Mouse (Mus musculus): Measurements from ENCODE around the gene Rab6b. TPM values are rescaled to one million over a fixed set of nuclear protein-coding genes. Genes with fewer than 3 reads are reported as not detected.

Rab6b gene
- total and polyA plus RNA-seq, 3 experiments = not detected

DNA sequence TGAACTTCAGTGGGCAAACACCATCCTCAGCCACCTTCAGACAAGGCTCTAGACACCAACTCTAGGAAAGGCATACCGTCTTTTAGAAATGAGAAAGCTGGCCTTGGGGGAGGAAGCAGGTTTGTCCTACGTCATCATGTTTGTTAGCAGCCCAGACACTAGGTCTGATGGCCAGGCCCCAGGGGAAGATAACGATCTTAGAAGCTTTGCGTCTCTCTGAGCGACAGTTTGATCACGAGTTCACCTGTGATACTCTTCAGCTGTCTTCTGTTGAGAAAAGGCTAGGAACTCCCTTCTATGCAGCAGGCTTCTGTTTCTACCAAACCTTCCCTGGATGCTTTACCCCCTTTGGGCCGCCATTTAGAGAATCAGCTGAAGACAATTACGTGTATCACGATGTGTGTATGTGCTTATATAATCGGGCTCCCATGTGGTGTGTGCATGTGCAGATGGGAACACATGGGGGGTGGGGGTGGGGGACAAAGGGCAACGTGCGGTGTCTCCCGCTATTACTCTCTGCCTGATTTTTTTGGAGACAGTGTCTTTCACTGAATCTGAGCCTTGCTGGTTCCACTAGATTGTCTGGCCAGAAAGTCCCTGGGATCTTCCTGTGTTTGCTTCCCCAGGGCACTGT is 116.9 kb downstream of the Rab6b start:
- Histone ChIP-seq H3K36me3 (ENCODE audit: control insufficient read depth in 1 of 2, insufficient read depth in 2 of 2, low read length in 2 of 2) (no peaks in the 10 kb centered on the region), H3K4me3 (ENCODE audit: control insufficient read depth in 1 of 2, insufficient read depth in 1 of 2, low read depth in 2 of 2, low read length in 2 of 2) (no peak overlapping the region), H3K4me1 (ENCODE audit: control insufficient read depth in 1 of 2, insufficient read depth in 2 of 2, low read length in 2 of 2) (0 out of 4 replicates have a peak, but pooled peaks cover 0 to 3% of the 10 kb centered on the region in 2 experiments), H3K9me3 (replicated peaks; ENCODE audit: insufficient read depth, low read length) (no peaks in the 10 kb centered on the region), H3K27me3 (ENCODE audit: control insufficient read depth in 1 of 2, insufficient read depth in 2 of 2, low read length in 2 of 2) (no peaks in the 10 kb centered on the region), H3K27ac (ENCODE audit: control insufficient read depth, low read depth, low read length) (no peak overlapping the region), H3K79me2 (ENCODE audit: control insufficient read depth, insufficient read depth, low read length, poor library complexity) (no peaks in the 10 kb centered on the region), H3K9ac (ENCODE audit: control insufficient read depth, low read depth, low read length, poor library complexity, severe bottlenecking) (no peak overlapping the region)
- no peak for DNase-seq (ENCODE audit: low read depth, low spot score)
- no peak for TF ChIP-seq ZKSCAN1 (IDR thresholded peaks at IDR 0.05; ENCODE audit: low read depth, low read length)
- no peak for TF ChIP-seq TBP (IDR thresholded peaks at IDR 0.05; ENCODE audit: low read depth, low read length)

DNA sequence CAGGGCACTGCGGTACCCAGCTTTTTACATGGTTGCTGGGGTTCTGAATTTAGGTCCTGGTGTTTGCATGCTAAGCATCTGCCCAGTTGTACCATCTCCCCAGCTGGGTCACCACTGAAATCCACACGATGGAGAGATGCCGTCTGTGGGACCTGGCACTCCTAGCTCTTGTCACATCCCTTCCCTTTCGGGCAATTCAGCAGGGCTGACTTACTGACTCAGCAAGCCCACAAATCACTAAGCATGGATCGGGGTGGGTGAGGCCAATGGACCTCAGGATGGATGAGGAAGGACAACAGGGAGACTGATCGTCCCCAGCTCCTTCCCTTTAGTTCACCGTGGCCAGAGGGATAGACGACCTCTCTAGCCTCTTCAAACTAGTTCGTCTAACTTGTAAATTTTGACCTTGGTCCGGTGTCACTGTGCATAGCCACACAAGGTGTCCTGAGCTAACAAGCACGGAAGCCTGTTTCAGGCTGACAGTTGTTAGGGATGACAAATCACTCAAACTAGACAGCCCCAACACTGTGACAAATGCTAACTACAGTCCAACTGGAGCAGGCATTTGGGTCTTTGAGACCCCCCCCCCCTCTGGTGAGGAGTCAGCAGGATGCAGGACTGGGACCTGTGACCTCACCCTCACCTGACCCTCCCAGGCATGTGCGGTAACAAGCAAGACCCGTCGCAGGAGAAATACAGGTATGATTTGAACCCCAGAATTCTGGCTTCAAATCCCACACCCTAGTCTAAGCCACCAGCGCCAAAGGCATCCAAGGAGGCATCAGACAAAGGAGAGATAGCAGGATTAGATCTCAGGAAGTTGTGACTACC is 117.7 kb downstream of the Rab6b start:
- H3K27ac ChIP-seq (ENCODE audit: control insufficient read depth, low read depth, low read length) = no peak overlapping the region
- H3K9ac ChIP-seq (ENCODE audit: control insufficient read depth, low read depth, low read length, poor library complexity, severe bottlenecking) = no peak overlapping the region

DNA sequence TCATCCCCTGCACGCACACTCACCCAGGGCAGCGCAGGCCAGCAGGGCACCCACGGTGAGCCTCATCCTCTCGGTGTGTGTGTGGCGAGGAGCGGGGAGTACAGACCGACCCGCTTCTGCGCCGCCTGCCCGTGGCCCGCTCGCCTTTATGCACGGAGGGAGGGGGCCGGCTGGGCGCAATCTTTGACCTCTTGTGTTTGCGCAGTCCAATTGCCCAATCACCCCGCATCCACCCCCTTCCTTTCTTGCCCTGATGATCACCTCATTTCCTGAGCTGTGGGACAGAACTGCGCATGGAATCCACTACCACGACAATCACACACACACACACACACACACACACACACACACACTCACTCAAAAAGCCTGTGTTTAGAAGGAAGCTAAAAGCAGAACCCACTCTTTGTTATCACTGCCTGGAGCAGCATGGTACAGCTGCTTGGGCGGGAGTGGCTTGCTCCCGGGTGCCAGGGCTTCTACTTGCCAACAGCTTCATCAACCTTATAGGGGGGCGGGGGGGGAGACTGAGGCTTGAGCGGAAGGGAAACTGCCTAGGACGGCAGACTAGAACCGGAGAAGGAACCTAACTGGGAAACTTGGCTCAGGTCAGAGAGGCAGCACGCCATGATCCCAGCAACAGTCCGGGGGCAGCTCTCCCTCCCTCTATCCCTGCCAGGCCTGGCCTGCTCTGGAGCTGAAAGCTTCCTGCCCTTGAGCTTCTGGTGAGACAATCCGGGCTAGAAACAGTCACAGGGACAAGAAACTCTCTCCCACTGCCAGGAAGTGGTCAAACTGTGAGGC is 118.8 kb downstream of the Rab6b start, which contains the start of the genes Gm20425 and Trf:
Gm20425 (minus strand) TSS at position 157 of the 801 bp plus-strand sequence.
Trf (minus strand) TSS at position 294 of the 801 bp plus-strand sequence.
- Histone ChIP-seq H3K27ac (ENCODE audit: control insufficient read depth, low read depth, low read length) (no peak within 1 kb of the TSS), H3K27me3 (ENCODE audit: control insufficient read depth in 1 of 2, insufficient read depth in 2 of 2, low read length in 2 of 2) (no peaks in the 10 kb centered on the region), H3K9ac (ENCODE audit: control insufficient read depth, low read depth, low read length, poor library complexity, severe bottlenecking) (no peak within 1 kb of the TSS), H3K4me3 (ENCODE audit: control insufficient read depth in 1 of 2, insufficient read depth in 1 of 2, low read depth in 2 of 2, low read length in 2 of 2) (no peak within 1 kb of the TSS), H3K36me3 (ENCODE audit: control insufficient read depth in 1 of 2, insufficient read depth in 2 of 2, low read length in 2 of 2) (no peaks in the 10 kb centered on the region), H3K9me3 (replicated peaks; ENCODE audit: insufficient read depth, low read length) (no peaks in the 10 kb centered on the region), H3K4me1 (ENCODE audit: control insufficient read depth in 1 of 2, insufficient read depth in 2 of 2, low read length in 2 of 2) (0 out of 4 replicates have a peak, but pooled peaks cover 0 to 3% of the 10 kb centered on the region in 2 experiments), H3K79me2 (ENCODE audit: control insufficient read depth, insufficient read depth, low read length, poor library complexity) (no peaks in the 10 kb centered on the region)
- 0 out of 2 replicates have a peak, but pooled peaks have one; percentile 32 for TF ChIP-seq ETS1 (IDR thresholded peaks at IDR 0.05; ENCODE audit: low read depth, low read length)
- no peak for TF ChIP-seq CTCF (IDR thresholded peaks at IDR 0.05 in 2 of 3, conservative IDR thresholded peaks at IDR 0.05 in 1 of 3; ENCODE audit: control insufficient read depth in 1 of 3, insufficient read depth in 1 of 3, low read depth in 2 of 3, low read length in 3 of 3, poor library complexity in 1 of 3, severe bottlenecking in 1 of 3)
- peak; percentile 38 for DNase-seq (ENCODE audit: low read depth, low spot score)

More for the DNA sequence above, 117.7 kb downstream of the Rab6b start:
- no peak for TF ChIP-seq POLR2A (IDR thresholded peaks at IDR 0.05; ENCODE audit: control insufficient read depth in 1 of 2, insufficient read depth in 1 of 2, low read depth in 1 of 2, low read length in 2 of 2, poor library complexity in 1 of 2)
- no peak for TF ChIP-seq GABPA (IDR thresholded peaks at IDR 0.05; ENCODE audit: low read depth, low read length)
- TF ChIP-seq MAZ (IDR thresholded peaks at IDR 0.05; ENCODE audit: low read depth, low read length) = no peak
- TF ChIP-seq POLR2AphosphoS5 (IDR thresholded peaks at IDR 0.05; ENCODE audit: borderline replicate concordance, low read depth, low read length) = no peak
- no peak for TF ChIP-seq CTCF (IDR thresholded peaks at IDR 0.05 in 2 of 3, conservative IDR thresholded peaks at IDR 0.05 in 1 of 3; ENCODE audit: control insufficient read depth in 1 of 3, insufficient read depth in 1 of 3, low read depth in 2 of 3, low read length in 3 of 3, poor library complexity in 1 of 3, severe bottlenecking in 1 of 3)
- TF ChIP-seq RAD21 (IDR thresholded peaks at IDR 0.05; ENCODE audit: low read depth, low read length) = no peak
- no peak for TF ChIP-seq TBP (IDR thresholded peaks at IDR 0.05; ENCODE audit: low read depth, low read length)
- TF ChIP-seq KAT2A (conservative IDR thresholded peaks at IDR 0.05; ENCODE audit: low read depth, low read length) = no peak
- no peak for TF ChIP-seq ETS1 (IDR thresholded peaks at IDR 0.05; ENCODE audit: low read depth, low read length)
- no peak for TF ChIP-seq MXI1 (IDR thresholded peaks at IDR 0.05; ENCODE audit: low read depth, low read length)
- TF ChIP-seq MYC (IDR thresholded peaks at IDR 0.05; ENCODE audit: low read depth, low read length) = no peak
- no peak for TF ChIP-seq EP300 (IDR thresholded peaks at IDR 0.05; ENCODE audit: low read depth in 1 of 2, low read length in 2 of 2)
- no peak for TF ChIP-seq UBTF (IDR thresholded peaks at IDR 0.05; ENCODE audit: borderline replicate concordance, insufficient read depth, low read depth, low read length)
- TF ChIP-seq ZC3H11A (IDR thresholded peaks at IDR 0.05; ENCODE audit: low read depth, low read length) = no peak
- no peak for TF ChIP-seq ZNF384 (IDR thresholded peaks at IDR 0.05; ENCODE audit: low read depth, low read length)
- no peaks in the 10 kb centered on the region for H3K79me2 ChIP-seq (ENCODE audit: control insufficient read depth, insufficient read depth, low read length, poor library complexity)
- H3K9me3 ChIP-seq (replicated peaks; ENCODE audit: insufficient read depth, low read length) = no peaks in the 10 kb centered on the region
- H3K27me3 ChIP-seq (ENCODE audit: control insufficient read depth in 1 of 2, insufficient read depth in 2 of 2, low read length in 2 of 2) = no peaks in the 10 kb centered on the region
- H3K36me3 ChIP-seq (ENCODE audit: control insufficient read depth in 1 of 2, insufficient read depth in 2 of 2, low read length in 2 of 2) = no peaks in the 10 kb centered on the region
- 0 out of 4 replicates have a peak, but pooled peaks cover 0 to 3% of the 10 kb centered on the region in 2 experiments for H3K4me1 ChIP-seq (ENCODE audit: control insufficient read depth in 1 of 2, insufficient read depth in 2 of 2, low read length in 2 of 2)
- no peak overlapping the region for H3K4me3 ChIP-seq (ENCODE audit: control insufficient read depth in 1 of 2, insufficient read depth in 1 of 2, low read depth in 2 of 2, low read length in 2 of 2)
- DNase-seq (ENCODE audit: low read depth, low spot score) = no peak
